Mouse (Mus musculus): ENCODE results near the gene Pdhb.

DNA sequence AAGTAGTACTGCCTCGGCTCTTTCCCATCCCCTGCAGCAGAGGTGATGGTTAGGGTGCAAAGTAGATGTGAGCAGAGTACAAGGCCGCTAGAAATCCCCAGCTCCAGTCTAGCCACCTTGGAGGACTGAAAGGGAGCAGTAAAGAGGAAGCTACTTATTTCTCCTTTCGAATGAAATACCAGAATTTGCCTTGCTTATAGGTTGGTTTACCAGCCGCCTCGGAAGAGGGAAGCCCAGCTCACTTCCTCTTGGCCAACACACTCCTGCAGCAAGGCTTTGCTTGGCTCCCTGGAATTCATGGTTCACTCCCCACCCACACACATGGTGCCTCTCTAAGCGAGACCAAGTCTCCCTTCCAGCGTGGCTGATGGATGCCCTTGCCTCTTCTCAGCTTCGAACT is 40.0 kb downstream of the Pdhb start:
- no peak for TF ChIP-seq E2F4 (IDR thresholded peaks at IDR 0.05; ENCODE audit: insufficient read depth)
- TF ChIP-seq POLR2A (IDR thresholded peaks at IDR 0.05; ENCODE audit: insufficient read length, low read depth), result no peak
- TF ChIP-seq MAX (IDR thresholded peaks at IDR 0.05; ENCODE audit: low read depth), result no peak
- TF ChIP-seq POLR2AphosphoS2 (IDR thresholded peaks at IDR 0.05; ENCODE audit: insufficient read length, low read depth), result no peak
- no peak for TF ChIP-seq USF1 (IDR thresholded peaks at IDR 0.05; ENCODE audit: low read depth)
- no peak for TF ChIP-seq TCF12 (IDR thresholded peaks at IDR 0.05; ENCODE audit: insufficient read depth, poor library complexity, severe bottlenecking)
- TF ChIP-seq SRF (IDR thresholded peaks at IDR 0.05; ENCODE audit: control insufficient read depth, insufficient read length, low read depth), result no peak
- no peak for TF ChIP-seq REST (IDR thresholded peaks at IDR 0.05; ENCODE audit: insufficient read depth, insufficient read length)
- TF ChIP-seq MYOG (IDR thresholded peaks at IDR 0.05; ENCODE audit: control insufficient read depth in 1 of 3, insufficient read depth in 1 of 3, insufficient read length in 2 of 3, low read depth in 2 of 3), result no peak

All from myocyte (in vitro differentiated cells).